Mouse (Mus musculus): ENCODE results near the gene Ptpn20. TPM values are rescaled to one million over a fixed set of nuclear protein-coding genes. Genes with fewer than 3 reads are reported as not detected.

Gene Ptpn20
- total RNA-seq, 2 experiments from 2014 or later: 0.73 to 1.3 TPM

DNA sequence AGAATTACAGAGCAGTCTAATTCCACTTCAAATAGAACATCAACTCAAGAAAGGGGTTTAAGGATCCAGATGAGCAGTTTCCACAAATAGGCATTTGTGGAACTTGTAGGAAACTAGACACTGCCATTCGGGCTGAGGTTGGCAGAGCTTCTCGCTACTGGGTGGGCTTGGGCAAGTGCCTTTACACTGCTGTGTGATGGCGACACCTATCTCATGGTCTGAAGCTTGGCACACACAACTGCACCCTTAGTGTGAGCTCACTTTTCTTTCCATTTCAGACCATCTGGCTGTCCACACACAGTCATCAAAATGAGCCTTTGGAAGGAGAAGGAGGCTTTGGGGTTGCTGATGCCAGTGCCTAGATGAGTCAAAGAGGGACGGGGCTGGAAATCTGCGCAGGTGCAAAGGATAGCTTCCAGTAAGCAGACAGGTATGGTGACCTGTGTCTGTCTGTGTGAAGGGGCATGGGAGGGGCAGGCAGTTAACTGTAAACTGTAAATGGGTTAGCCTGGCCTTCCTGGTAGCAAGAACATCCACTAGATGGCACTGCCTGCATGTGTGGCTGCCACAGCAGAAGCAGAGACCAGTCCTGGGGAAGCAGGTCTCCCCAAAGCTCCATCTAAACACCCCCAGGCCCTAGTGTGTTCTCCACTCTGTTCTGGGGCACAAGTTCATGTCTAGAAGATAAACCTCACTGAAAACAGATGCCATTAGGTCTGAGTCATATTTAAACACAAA lies 84.5 kb downstream of the Ptpn20 start:
- DNase-seq (ENCODE audit: low spot score in 2 of 2): peak; percentile 61 to 75

GRCm38 (mm10) chr14:33677996-33678395 lies 89.0 kb downstream of the Ptpn20 start:
- no peak for DNase-seq (ENCODE audit: low spot score in 2 of 2)

DNA sequence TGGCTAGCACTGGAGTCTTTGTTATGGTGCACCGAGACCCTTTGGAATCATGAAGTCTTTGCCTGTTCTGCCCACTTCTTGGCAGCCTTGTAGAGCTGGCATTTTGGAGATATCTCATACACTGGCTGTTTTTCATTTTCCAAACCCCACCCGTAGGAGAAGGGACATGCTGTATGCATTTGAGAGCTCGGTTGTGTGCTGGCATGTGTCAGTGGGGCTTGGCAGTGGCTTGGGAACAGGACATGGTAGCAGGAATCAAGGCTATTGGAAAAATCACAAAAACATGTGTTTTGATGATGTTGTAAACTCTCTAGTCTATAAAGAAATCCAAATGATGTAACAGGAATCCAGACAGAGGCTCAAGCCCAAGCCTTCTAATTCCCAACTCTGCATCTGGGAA lies 89.7 kb downstream of the Ptpn20 start:
- DNase-seq (ENCODE audit: low spot score in 2 of 2): no peak

DNA sequence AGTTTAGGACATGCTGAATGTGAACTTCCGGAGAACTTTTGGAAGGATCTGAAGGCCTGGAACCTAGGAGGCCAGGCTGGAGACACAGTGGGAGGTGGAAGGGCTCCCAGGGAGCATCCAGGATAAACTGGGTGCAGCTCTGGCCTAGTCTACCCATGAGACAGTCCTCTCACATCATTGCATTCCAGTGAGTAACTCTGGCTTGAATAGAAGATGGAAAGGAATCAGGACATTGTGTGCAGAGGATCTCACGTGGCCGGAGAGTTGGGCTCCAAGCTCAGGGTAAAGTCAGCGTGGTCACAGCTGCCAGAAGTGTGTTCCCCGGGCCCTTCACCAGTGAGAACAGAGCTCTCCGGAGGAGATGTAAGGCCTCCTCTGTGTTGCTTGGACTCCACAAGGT lies 91.6 kb downstream of the Ptpn20 start:
- DNase-seq (ENCODE audit: low spot score in 2 of 2): no peak

DNA sequence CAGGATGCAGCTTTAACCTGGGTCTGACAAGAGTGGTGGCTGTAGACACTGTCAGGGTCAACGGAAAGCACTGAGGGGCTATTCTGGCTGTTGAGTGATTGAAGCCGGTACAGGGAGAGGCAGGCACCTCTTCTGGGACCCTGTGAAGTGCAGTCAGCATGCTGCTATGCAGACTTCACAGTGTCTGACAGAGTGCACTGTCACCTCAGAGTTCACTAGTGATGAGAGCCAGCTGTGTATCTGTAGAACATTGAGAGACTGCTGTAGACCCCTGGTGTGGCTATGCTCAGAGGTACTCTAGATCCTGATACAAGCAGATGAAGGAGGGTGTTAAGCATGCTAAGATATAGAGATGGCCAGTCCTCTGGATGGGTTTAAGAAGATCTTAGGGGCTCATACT lies 93.8 kb downstream of the Ptpn20 start:
- no peak for DNase-seq (ENCODE audit: low spot score in 2 of 2)

GRCm38 (mm10) chr14:33683701-33684100 lies 94.7 kb downstream of the Ptpn20 start:
- no peak for DNase-seq (ENCODE audit: low spot score in 2 of 2)

DNA sequence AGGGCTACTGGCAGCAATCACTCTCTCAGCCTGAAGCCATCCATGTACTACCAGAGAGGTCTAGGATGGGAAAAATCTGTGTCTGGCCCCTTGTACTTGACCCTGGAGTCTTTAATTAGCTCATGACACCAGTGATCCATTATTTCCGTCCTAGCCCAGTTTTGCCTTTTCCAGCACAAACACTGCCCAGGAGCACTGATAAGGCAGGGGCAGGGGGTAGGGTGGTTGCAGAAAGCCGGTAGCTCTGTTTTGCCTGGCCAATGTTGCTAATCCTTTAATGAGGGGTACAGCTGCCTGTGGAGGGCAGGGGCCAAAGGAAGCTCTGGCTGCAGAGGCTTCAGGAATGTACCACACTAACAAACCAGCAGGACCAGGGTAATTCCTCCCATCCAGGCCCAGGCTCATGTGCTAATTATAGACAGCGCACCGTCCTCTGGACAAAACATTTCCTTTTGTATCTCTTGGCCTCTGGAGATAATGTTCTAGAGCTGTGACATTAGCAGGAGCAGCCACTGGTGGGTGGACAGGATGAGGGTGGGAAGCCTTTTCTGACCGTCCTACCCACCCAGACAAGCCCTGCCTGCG lies 98.5 kb downstream of the Ptpn20 start:
- DNase-seq (ENCODE audit: low spot score in 2 of 2): no peak

GRCm38 (mm10) chr14:33689044-33689443 lies 100.0 kb downstream of the Ptpn20 start:
- peak in 1 of 2 experiments; percentile 20 for DNase-seq (ENCODE audit: low spot score in 2 of 2)

Other genes starting within 250 kb of the Ptpn20 start
- 100 to 1,000 TPM; 136 to 150 TPM for gene Mapk8, start 142.0 kb upstream of the Ptpn20 start, total RNA-seq (2021)
- 1 to 10 TPM; 2.5 to 2.8 TPM for gene Frmpd2, start 117.5 kb upstream of the Ptpn20 start, total RNA-seq (2021)